Mouse (Mus musculus) layer of hippocampus, postnatal 25 days (tissue): Measurements from ENCODE around the gene Pld4. TPM values are rescaled to one million over a fixed set of nuclear protein-coding genes. Genes with fewer than 3 reads are reported as not detected.

Experiments
- microRNA-seq, 2 experiments: library from miRNA; unstranded; fragments of <30 nt; microRNA quantifications; one replicate each; pipeline ENCODE4 v1.2.0; 2021
- total RNA-seq, 2 experiments: library from RNA; stranded (reverse); gene quantifications; 2 replicates each; pipeline ENCODE4 v1.2.3; 2021

Gene Pld4
- total RNA-seq, 2 experiments from 2014 or later: 11.1 to 11.9 TPM

Small RNAs within 50 kb of the gene (microRNA-seq; reads per million reads assigned to microRNA genes)
- 5.3 to 5.4 reads per million in 2 experiments for gene Mir6940

Other genes with a start within 250 kb of the Pld4 start
- 100 to 1,000 TPM; 113 to 133 TPM for gene Tmem179, start 243.9 kb upstream of the Pld4 start, total RNA-seq
- 100 to 1,000 TPM; 116 to 146 TPM for gene Inf2, start 171.9 kb upstream of the Pld4 start, total RNA-seq
- gene Adssl1, start 140.6 kb upstream of the Pld4 start, total RNA-seq: 10 to 100 TPM; 11.4 to 12.9 TPM
- gene Siva1, start 116.0 kb upstream of the Pld4 start, total RNA-seq: 10 to 100 TPM; 20.0 to 21.9 TPM
- gene Akt1, start 85.8 kb upstream of the Pld4 start, total RNA-seq: 100 to 1,000 TPM; 147 to 158 TPM
- gene Zbtb42, start 81.8 kb upstream of the Pld4 start, total RNA-seq: under 1 TPM; 0.40 to 0.76 TPM
- gene Cep170b, start 40.2 kb upstream of the Pld4 start, total RNA-seq: 100 to 1,000 TPM; 180 to 192 TPM
- 1 to 10 TPM; 3.2 to 3.5 TPM for gene Ahnak2, start 42.0 kb downstream of the Pld4 start, total RNA-seq
- gene Clba1, start 48.3 kb downstream of the Pld4 start, total RNA-seq: 10 to 100 TPM; 13.5 to 14.7 TPM
- 1 to 10 TPM; 8.0 to 9.7 TPM for gene Cdca4, start 68.8 kb downstream of the Pld4 start, total RNA-seq
- gene Gpr132, start 107.6 kb downstream of the Pld4 start, total RNA-seq: under 1 TPM in 1 of 2 experiments, not detected in 1; 0.10 TPM
- gene Jag2, start 169.1 kb downstream of the Pld4 start, total RNA-seq: 10 to 100 TPM; 40.3 to 46.3 TPM
- 10 to 100 TPM; 10.8 to 11.9 TPM for gene Nudt14, start 181.5 kb downstream of the Pld4 start, total RNA-seq
- 10 to 100 TPM; 55.3 to 56.5 TPM for gene Btbd6, start 215.8 kb downstream of the Pld4 start, total RNA-seq
- 10 to 100 TPM; 46.6 to 61.8 TPM for gene Brf1, start 240.0 kb downstream of the Pld4 start, total RNA-seq